Mouse (Mus musculus) CD4-positive helper T cell, adult 2 months (primary cell): ENCODE data around the gene Samd13.

ENCODE experiments used
- DNase-seq: peaks from one replicate; pipeline ENCODE4 v3.0.0-alpha.2; 2012; ENCODE audit warnings: low read depth, missing footprints, low spot score

Samd13 gene

DNA sequence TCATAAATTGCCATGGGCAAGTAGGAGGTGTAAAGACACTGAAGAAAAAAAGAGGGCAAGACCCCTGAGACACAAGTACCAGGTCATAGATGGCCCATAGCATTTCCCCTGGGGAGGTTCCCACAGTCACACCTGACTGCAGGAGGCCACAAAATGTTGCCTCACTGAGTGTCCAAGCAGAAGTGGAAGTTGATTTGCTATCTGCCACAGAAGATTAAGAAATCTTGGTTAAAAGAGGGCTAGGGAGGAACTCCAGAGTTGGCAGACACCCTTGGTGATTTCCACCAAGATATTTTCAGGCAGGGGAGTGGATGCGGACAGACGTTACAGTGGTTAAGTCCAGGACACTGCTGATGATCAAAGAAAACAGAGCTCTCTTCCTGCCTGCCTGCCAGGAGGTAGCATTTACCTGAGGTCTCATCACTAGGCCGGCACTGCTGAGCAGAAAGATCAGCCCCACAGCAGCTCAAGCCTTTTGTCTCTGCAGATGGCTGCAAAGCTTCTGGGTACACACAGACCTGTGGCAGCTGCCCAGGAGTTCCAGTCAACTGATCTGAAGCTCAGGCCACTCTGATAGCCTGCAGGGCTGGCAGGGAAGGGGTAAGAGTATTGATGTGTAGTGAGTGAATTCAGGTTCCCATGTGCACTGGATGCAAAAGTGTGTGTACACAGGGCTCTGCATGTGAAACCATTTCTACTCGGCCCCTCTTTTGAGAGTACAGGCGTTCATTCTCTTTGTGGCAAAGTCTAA is 68.7 kb downstream of the Samd13 start:
- no peak for DNase-seq

DNA sequence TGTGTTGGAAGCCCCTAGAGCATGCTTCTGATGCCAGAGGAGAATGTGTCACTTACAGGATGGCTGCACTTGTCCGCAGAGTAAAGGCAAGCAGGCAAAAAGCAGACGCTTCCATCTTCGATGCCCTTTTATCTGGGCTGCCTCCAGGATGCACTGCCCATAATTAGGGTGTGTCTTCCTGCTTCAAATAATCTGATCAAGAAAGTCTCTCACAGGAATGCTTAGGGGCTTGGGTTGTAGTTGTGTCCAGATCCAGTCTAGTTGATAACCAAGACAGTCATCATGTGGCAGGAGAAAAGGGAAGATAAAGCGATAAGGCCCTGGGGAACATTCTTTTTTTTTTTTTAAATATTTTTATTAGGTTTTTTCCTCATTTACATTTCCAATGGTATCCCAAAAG is 69.9 kb downstream of the Samd13 start, which contains the start of gene Dnase2b:
Gene Dnase2b, minus strand, starts transcription at position 101 of the 400 bp plus-strand sequence.
- DNase-seq, result no peak

DNA sequence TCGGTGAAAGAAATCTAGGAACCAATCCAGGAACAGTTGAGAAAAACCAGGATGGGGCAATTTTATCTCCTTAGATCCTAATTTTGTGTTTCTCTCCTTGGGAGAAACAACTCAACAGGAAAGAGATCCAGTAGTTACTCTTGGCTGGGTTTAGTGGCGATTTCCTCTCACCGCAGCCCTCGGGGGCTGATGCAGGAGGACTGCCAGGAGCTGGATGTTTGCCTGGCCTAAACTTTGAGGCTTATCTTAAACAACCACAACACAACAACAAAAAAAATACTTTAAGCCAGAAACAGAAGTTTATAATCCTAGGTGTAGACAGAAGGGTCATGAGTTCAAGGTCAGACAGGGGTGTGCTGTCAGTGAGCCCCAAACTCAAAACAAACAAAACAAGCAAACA is 73.6 kb downstream of the Samd13 start:
- no peak for DNase-seq

DNA sequence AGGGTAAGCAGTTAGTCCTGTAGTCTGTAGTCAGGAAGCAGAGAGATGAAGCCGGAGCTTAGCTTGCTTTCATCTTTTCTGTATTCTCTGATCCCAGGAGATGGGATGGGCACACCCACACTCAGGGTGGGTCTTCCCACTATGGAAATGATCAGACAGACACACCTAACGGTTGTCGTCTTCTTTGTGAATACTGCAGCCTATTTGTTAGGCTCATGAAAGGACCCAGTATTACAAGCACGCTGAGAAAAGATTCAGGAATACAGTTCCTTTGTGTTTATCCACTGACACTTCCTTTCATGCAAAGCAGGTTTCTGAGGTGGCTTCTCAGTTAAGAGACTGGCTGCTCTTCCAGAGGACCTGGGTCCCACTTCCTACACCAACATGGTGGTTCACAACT is 74.1 kb downstream of the Samd13 start:
- no peak for DNase-seq

DNA sequence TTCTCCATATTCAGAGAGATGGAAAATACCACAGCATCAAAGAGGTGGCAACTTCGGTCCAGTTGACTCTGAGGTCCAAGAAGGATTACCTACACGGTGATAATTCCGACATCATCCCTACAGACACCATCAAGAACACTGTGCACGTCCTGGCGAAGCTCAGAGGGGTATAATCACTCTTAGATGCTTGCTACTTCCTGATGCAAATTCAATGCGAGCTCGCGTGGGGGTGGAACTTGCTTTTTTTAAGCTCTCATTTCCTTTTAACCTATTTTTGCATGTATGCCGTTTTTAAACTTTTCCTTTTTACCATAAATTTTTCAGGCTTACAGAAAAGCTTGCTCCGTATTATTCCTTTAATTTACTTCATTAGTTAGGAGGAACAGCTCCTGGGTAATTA is 75.1 kb downstream of the Samd13 start:
- no peak for DNase-seq

DNA sequence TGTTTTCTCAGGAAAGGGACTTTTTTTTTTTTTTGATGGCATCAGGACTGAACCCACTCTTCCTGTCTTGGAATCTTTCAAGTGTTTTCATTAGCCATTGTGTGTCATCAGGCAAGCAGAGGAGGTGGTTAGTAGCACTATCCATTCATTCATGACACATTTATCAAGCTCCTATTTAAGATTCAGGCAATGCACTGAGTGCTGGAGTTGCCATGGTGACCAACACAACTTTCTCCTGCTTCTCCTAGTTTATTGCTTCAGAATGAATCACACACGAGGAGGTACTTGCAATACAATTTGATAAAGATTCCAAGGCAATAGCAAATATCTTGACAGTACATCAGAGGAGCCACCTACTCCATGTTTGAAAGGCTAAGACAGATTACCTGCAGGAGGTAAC is 78.0 kb downstream of the Samd13 start:
- no peak for DNase-seq

DNA sequence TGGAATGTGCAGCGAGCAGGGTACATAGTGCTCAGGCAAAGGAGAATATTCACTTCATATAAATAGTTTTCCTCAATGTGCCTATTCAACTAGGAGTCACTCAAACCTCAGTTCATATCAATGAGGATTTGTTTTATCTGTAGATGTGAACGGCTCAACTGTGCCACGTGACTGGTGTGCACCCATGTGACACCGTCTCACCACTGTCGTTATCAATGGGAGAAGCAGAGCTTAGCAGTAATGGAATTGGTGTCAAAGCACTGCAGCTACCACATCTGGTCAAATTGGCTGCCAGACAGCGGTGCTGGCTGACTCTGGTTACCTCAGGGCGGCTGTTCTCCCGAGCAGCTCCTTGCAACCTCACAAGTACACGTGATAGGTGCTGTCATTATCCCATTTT is 80.7 kb downstream of the Samd13 start:
- DNase-seq, result no peak

DNA sequence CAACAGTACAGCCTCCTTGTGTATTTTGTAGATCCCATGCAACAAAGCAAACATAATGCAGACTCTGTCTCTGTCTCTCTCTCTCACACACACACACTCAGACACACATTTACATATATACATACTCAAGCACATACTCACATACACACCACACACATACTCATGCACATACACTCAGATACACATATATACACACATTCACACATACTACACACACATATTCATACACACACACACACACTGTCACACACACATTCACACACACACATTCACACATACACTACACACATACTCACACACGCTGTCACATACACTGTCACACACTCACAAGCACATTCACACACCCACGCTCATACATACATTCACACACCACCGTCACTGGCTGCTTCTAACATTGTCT is 82.9 kb downstream of the Samd13 start:
- no peak for DNase-seq

DNA sequence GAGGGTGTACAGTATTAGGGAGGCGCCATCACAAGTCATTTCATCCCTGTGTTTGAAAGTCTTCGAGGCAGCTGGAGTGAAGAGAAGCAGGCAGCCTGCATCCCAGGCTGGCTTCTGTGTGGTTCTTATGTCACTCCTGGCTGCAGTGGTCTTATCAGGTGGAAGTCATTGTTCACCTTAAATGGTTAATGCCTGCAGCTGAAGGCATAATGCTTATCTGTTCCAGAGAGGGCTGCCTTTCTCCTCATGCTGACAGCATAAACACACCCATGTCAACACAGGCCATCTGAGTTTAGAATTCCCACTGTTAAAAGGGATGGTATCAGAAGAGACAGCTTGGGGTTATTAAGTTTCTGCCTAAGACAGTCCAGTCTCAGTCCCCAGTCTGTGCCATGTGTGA is 84.2 kb downstream of the Samd13 start:
- no peak for DNase-seq

DNA sequence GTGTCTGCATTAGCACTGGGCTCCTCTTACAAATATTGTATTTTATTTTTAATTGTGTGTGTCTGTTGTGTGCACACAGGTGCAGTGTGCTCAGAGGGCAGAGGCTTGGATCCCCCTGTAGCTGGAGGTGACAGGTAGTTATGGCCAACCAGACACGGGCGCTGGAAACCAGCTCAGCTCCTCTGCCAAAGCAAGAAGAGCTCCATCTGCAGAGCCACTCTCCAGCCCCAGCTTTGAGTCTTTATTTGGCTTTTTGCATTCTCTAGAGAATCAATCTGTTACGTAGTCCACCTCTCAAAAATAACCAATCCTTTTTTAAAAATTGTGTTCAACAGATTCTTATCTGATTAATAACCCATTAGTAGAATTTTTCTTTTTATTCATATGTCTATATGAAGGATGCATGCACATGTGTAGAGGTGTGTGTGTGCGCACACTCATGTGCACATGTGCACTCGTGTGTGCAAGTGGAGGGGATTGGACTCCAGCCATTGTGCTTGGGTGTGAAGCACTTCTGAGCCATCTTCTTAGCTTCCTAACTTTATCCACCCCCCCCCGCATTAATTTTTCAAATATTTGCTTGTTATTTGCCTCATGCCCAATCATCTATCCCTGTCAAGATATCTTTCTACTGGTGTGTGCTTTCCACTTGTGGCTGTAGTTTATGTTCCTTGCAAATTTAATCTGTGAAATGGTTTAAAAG is 86.0 kb downstream of the Samd13 start:
- DNase-seq, result no peak

DNA sequence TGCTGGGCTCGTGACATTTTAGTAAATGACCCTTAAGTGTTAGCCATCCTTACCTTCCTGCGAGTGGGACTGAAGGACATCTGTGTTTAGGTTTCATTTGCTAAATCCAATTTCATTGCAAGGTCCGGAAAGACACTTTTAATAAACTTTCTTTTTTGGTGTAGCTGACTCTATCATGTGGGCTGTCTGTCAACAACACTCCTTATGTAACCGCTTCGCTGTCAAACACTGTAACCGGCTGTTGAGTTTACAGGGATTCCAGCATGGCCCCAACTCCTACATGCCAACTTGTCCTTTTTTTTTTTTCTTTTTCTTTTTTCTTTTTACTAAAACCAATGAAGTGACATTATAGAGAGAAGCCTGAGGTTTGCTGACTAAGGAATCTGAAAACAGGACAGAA is 87.0 kb downstream of the Samd13 start:
- no peak for DNase-seq

DNA sequence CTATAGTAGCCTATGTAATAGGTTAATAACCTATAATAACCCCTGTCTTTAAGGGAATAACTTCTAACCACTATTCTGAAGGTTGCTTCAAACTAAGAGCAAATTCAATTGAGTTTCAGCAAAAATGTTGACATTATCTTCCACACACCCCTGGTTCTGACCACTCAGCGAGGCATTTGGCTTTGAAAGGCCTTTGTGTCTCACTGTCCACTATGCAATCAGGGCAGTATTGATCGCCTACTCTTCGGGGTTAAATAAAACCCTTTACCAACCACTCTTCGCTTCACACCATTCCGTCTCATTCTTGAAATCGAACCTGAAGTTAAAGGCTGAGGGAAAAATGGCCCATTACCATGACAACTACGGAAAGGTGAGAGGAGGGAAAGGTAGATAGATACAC is 88.5 kb downstream of the Samd13 start:
- no peak for DNase-seq

DNA sequence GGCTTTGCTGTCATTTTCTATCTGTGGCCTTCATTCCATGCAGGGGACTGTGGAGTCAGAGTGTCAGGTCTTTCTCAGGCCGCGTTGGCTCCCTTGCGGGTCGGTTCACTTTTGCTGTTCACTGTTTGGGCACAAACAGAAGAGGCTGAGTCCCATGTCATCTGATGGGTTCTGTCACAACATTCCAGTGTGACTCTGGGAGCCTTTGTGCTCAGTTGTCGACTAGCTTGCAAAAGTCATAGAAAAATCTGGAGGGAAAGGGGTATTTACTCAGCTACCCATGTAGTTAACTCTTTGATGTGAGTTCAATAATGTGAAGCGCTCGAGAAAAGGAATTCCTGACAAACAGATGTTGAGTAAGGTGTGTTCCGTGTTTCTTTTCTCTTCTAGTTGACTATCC is 89.0 kb downstream of the Samd13 start:
- DNase-seq, result no peak

DNA sequence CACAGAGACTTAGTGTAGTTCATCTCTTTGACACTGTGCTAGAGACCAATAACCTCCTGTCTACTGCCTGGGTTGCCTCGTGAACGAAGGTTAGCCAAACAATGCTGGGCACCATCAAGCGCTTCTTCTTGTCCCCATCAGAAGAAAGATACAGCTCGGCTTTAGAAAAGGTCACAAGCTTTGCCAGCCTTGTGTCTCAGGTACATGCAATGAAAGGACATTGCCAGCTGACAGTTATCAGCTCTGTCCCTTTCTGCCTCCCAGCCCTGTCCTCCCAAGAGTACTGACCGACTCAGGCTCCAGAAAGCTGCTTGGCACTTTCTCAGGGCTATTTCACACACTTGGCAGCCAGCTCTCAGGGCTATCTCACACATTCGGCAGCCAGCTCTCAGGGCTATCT is 90.0 kb downstream of the Samd13 start:
- no peak for DNase-seq
